Mouse (Mus musculus) limb, embryonic 11.5 days (tissue): Measurements from ENCODE around the gene Cox8a. TPM values are rescaled to one million over a fixed set of nuclear protein-coding genes. Genes with fewer than 3 reads are reported as not detected.

Experiments used
- ATAC-seq: fragments of 200-750 bp; cut with Nextera tagmentation; 2 replicates; pipeline ENCODE4 v1.8.0; 2017; ENCODE audit warnings: low read depth; ENCODE audit not compliant: insufficient number of reproducible peaks, low FRiP score, low TSS enrichment
- DNase-seq: peaks from one replicate; pipeline ENCODE4 v3.0.0-alpha.2; 2015; ENCODE audit warnings: low spot score
- H3K27ac ChIP-seq: fragments of 300-500 bp; sonication (generic); replicated peaks from 2 replicates; pipeline ENCODE4 v1.5.1; 2014; ENCODE audit warnings: low read depth, mild to moderate bottlenecking, low read length
- H3K27me3 ChIP-seq: fragments of 300-500 bp; sonication (generic); 2 replicates; pipeline ENCODE4 v1.6.1; 2014; ENCODE audit warnings: mild to moderate bottlenecking, low read length, mixed read lengths; ENCODE audit not compliant: control insufficient read depth, insufficient read depth
- H3K36me3 ChIP-seq: fragments of 300-500 bp; sonication (generic); 2 replicates; pipeline ENCODE4 v1.6.1; 2014; ENCODE audit warnings: mild to moderate bottlenecking, low read length, moderate library complexity, mixed read lengths; ENCODE audit not compliant: control insufficient read depth, insufficient read depth
- H3K4me1 ChIP-seq: fragments of 300-500 bp; sonication (generic); 2 replicates; pipeline ENCODE4 v1.6.1; 2014; ENCODE audit warnings: low read length, mixed read lengths; ENCODE audit not compliant: control insufficient read depth, insufficient read depth
- H3K4me2 ChIP-seq: fragments of 300-500 bp; sonication (generic); 2 replicates; pipeline ENCODE4 v1.6.1; 2014; ENCODE audit warnings: low read depth, mild to moderate bottlenecking, moderate library complexity; ENCODE audit not compliant: severe bottlenecking
- H3K4me3 ChIP-seq: fragments of 300-500 bp; sonication (generic); 2 replicates; pipeline ENCODE4 v1.5.1; 2014; ENCODE audit warnings: low read depth, low read length
- H3K9ac ChIP-seq: fragments of 300-500 bp; sonication (generic); 2 replicates; pipeline ENCODE4 v1.6.1; 2014; ENCODE audit warnings: mild to moderate bottlenecking, low read length
- H3K9me3 ChIP-seq: fragments of 300-500 bp; sonication (generic); 2 replicates; pipeline ENCODE4 v1.6.1; 2016; ENCODE audit warnings: low read length; ENCODE audit not compliant: control insufficient read depth
- WGBS: fragments of 180-500 bp; shearing (Covaris S2); extraction: QIAGEN DNeasy Blood & Tissue Kit; methylation state at CpG from one replicate; pipeline ENCODE4 v1.1.7; 2014; 5-methylcytosine and 5-hydroxymethylcytosine counted together
- polyA plus RNA-seq: library from polyadenylated mRNA; unstranded; fragments of >200 nt; fragmentation: Nextera tagmentation; extraction: Ambion mirVana; gene quantifications from 2 replicates; pipeline ENCODE4 v1.2.1, GENCODE M21; 2014

Gene Cox8a
- polyA plus RNA-seq, 1 experiment from 2014 or later = 830 TPM

DNA sequence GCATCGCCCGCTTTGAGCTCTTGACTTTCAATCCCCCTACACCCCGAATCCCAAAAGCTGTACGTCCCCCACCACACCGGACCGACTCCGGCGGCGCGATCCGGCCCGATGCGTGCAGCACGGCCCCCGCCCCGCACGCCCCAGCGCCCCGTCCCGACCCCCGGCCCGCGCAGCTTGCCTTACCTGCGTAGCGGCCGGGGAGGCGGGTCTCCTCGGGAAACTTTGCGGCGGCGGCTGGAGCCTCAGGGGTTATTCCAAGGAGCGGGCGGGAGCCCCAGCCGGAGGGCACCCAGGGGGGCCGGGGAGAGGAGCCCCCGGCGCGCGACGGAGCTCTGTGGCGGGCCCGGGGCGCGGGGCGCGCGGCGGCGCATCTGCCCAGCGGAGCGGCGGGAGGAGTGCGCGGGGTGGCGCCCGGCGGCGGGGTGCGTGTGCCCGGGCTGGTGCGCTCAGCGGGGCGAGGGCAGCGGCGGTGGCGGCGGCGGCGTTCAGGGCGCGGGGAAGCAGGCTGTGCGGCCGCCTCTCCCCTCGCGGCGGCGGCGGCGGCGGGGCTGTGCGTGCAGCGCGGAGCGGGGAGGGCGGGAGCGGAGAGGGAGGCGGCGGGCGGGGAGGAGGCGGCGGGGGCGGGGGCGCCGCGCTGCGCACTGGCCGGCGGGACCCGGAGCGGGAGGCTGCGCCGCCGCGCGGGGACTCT, 51.8 kb downstream of the Cox8a start:
- no peaks in the 10 kb centered on the region for H3K36me3 ChIP-seq
- H3K9me3 ChIP-seq = no peaks in the 10 kb centered on the region
- H3K4me1 ChIP-seq = peaks cover 21% of the 10 kb centered on the region
- peaks cover 65% of the 10 kb centered on the region for H3K27me3 ChIP-seq
- no peak for ATAC-seq
- H3K9ac ChIP-seq = peak overlapping the region; percentile 67
- peak overlapping the region; percentile 57 for H3K4me3 ChIP-seq
- no peak overlapping the region for H3K27ac ChIP-seq
- H3K4me2 ChIP-seq = peak overlapping the region; percentile 100
- under 1% methylated on average over 52 of the region's 105 CpGs for WGBS
- DNase-seq = peak; percentile 55

Other genes with a start within 250 kb of the Cox8a start
- 282 and 293 TPM in 2 replicates for gene Ppp1r14b, start 242.6 kb downstream of the Cox8a start, polyA plus RNA-seq
- 24.4 and 27.7 TPM in 2 replicates for gene Plcb3, start 241.1 kb downstream of the Cox8a start, polyA plus RNA-seq
- 70.9 and 72.7 TPM in 2 replicates for gene Fkbp2, start 237.1 kb downstream of the Cox8a start, polyA plus RNA-seq
- gene Vegfb, start 230.0 kb downstream of the Cox8a start, polyA plus RNA-seq = 37.1 and 38.7 TPM in 2 replicates
- gene Dnajc4, start 225.0 kb downstream of the Cox8a start, polyA plus RNA-seq = 15.0 and 20.7 TPM in 2 replicates
- 18.3 and 22.3 TPM in 2 replicates for gene Nudt22, start 221.5 kb downstream of the Cox8a start, polyA plus RNA-seq
- 8.9 and 9.7 TPM in 2 replicates for gene Trpt1, start 221.5 kb downstream of the Cox8a start, polyA plus RNA-seq
- 7.1 and 7.3 TPM in 2 replicates for gene Fermt3, start 198.1 kb downstream of the Cox8a start, polyA plus RNA-seq
- gene Stip1, start 177.6 kb downstream of the Cox8a start, polyA plus RNA-seq = 448 and 453 TPM in 2 replicates
- gene Macrod1, start 160.8 kb downstream of the Cox8a start, polyA plus RNA-seq = 4.1 and 5.8 TPM in 2 replicates
- gene Flrt1, start 111.9 kb downstream of the Cox8a start, polyA plus RNA-seq = 3.0 and 3.9 TPM in 2 replicates
- gene Otub1, start 11.3 kb downstream of the Cox8a start, polyA plus RNA-seq = 247 and 260 TPM in 2 replicates
- gene Naa40, start 23.6 kb upstream of the Cox8a start, polyA plus RNA-seq = 83.9 and 85.1 TPM in 2 replicates
- gene Rcor2, start 49.7 kb upstream of the Cox8a start, polyA plus RNA-seq = 22.6 and 30.0 TPM in 2 replicates
- gene Mark2, start 124.2 kb upstream of the Cox8a start, polyA plus RNA-seq = 46.8 and 53.6 TPM in 2 replicates
- 35.1 and 47.9 TPM in 2 replicates for gene Spindoc, start 165.4 kb upstream of the Cox8a start, polyA plus RNA-seq
- 10.4 and 10.6 TPM in 2 replicates for gene 2700081O15Rik, start 200.0 kb upstream of the Cox8a start, polyA plus RNA-seq